Mouse (Mus musculus) mesoderm, embryonic 11.5 days (tissue): ENCODE measurements around the gene Rpn1.

Source experiments
- DNase-seq: peaks from one replicate; pipeline ENCODE4 v3.0.0-alpha.2; 2012; ENCODE audit warnings: low read depth, low spot score

Rpn1 gene

DNA sequence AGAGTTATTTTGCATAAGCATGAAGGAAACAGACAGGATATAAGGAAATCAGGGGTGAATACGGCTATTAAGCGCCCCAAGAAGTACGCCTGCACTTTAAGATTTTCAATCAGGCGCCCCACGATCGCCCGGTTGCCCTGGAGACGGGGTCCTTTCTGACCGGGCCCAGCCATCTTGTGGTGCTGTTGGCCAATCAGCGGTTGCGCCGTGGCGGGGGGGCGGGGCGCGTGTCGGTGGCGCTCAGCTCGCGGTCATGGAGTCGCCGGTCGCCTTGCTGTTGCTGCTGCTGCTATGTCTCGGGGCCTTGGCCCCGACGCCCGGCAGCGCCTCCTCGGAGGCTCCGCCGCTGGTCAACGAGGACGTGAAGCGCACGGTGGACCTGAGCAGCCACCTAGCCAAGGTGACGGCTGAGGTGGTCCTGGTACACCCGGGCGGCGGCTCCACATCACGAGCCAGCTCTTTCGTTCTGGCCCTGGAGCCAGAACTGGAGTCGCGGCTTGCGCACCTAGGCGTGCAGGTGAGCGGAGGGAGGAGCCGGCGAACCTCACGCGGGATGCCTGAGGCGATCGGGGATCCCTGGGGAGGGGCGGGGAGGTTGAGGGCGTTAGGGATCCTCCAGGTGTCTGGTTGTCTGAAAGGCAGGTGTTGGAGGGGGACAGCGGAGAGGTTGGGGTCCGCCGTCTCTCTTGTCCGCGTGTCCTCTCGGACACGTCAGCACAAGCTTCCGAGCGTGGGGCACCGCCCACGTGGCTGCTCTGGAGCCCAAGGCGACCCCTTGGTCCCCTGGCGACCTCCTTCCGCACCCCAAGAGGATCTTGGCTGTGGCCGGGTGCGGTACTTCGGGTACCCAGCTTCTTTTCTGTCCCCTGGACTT lies at the start of gene Rpn1:
TSS of gene Rpn1 (plus strand) at position 205 of the 874 bp plus-strand sequence.
- DNase-seq = peak; percentile 95

DNA sequence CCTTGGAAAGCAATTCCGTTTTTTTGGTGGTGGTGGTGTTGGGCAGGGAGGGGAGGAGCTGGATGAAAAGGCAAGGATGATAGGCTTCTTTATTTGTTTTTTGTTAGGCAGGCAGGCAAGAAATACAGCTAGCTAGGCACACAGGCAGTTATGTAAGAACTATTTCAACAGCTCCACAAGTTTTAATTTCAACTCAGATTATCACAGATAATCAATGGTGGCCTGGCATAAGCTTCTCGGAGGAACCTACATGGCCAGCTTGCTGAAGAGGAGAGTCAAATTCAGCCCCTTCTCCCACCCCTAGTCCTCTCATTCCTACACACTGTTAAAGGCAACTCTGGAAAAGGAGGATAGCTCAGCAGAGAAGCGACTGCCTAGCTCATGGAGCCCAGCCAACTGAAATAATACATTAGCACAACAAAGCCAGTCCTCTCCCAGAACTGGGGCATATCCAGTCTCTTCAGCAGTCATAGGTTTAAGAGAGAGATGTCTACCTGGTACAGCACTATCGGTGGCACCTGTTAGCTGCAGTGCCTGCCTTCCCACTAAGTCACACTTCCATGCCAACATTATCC lies 46.7 kb upstream of the Rpn1 start:
- DNase-seq = no peak

DNA sequence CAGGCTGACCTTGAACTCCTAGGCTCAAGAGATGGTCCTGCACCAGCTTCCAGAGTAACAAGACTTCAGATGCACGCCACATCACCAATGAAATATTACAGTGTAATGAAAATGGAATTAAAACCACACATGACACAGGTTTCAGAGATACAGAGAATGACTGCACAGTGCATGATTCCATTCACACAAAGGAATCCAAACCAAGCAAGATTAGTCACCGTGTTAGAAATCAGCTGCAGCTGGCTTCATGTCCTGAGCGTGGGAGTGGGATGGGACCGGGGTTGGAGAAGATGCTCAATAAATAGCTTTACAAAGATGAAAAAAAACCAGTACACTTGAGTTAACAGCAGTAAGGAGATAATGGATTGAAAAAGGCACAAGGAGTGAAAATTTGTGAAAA lies 44.9 kb upstream of the Rpn1 start:
- DNase-seq = no peak

DNA sequence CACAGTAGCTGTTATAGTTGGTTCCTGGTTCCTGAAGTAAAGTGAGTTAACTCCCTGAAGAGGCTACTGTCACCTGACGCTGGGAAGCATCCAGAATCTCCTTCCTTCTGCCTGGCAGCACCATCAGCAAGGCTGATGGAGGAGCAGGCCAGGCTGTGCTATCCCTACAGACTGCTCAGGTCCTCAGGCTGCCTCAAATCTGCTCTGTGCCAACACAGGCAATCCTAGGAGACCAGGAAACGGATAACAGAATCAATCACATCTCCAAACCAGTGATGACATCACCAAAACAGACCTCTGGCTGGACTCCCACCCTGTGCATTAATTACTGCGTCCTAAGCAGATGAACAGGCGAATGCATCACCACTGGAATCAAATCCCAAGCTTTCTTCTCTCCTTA lies 43.1 kb upstream of the Rpn1 start:
- no peak for DNase-seq

DNA sequence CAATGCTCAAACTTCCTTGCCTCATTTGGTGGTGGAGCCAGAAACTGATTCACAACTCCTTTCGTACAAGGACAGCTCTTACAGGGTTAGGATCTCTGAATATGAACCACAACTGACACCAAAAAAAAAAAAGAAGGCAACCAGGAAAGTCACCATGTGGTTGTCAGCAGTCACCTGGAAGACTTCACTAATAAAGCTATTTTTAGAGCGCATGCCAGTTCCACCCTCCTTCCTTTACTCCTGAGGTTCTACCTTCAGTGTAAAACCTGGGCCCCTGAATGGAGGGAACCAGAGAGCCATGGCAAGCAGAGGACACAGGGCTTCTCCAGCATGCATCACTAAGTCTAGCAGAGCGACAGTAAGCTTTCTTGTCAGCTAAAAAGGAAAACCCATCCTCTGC lies 41.9 kb upstream of the Rpn1 start:
- DNase-seq = no peak

DNA sequence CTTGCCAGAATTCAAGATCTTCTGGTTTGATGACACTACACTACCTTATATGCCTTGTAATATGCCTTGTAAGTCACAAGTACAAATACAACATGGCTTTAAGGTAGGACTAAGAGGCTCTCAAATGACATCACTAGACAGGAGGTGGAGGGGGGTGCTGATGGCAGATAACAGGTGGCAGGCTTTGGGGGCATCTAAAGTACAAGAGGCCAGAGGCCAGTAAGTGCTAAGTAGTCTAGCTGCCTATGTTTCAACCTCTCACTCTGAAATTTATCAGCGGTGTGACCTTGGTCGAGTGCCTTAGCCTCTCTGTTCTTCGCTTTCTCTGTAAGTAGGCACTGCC lies 40.1 kb upstream of the Rpn1 start:
- DNase-seq = peak; percentile 8

DNA sequence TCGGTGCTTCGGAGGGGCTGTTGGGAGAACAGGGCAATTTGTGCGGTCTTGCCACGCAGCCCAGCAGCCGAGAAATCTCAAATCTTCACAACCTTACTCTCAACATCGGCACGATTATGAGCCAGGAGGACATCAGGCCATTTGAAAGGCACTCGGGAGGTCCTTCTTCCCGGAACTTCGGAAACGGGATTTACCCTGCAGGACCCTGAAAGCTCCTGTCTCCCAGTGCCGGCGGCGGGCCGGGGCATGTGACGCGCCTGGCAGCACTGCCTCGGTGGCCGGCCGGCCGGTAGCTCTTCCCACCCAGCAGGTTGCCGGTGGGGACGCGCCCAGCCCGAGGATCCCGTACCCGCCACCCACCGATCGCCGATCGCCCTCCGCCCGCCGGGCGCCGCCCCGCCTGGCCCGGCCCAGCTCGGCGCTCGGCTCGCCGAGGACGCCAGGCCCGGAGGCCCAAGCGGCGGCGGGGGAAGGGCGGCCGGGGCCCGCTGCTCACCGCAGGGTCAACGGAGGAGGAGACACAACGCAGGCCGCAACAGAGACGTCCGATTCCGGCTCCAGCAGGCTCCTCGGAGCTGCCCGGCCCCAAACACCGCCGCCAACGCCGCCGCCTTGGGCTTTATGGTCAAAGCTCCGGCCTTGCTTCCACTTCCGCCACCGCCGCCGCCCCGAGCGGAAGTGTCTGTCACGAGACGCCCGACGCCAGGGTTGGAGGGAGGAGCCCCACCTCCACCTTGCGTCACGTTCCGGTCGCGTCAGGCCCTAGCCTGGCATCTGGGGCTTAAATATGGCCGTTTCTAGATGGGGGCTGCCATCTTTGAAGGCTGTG lies 39.5 kb upstream of the Rpn1 start, which contains the start of gene Rab7:
TSS of gene Rab7 (minus strand) at position 694 of the 829 bp plus-strand sequence.
- DNase-seq = peak; percentile 96

DNA sequence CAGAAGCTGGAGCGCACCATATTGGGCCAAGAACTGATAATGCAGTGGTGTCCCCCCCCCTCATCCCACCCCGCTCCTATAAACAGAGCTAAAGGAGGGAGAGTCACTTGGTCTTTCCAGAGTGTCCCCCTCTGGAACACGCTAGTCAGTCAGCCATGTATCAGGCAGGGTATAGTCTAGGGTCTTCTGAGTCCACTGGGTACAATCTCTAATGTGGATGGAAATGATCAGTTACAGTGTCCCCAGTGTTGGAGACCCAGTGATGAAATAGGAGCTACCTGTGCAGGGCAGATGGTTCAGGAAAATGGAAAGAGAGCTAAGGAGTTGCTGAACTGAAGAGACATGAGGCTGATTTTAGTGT lies 38.9 kb upstream of the Rpn1 start:
- no peak for DNase-seq

DNA sequence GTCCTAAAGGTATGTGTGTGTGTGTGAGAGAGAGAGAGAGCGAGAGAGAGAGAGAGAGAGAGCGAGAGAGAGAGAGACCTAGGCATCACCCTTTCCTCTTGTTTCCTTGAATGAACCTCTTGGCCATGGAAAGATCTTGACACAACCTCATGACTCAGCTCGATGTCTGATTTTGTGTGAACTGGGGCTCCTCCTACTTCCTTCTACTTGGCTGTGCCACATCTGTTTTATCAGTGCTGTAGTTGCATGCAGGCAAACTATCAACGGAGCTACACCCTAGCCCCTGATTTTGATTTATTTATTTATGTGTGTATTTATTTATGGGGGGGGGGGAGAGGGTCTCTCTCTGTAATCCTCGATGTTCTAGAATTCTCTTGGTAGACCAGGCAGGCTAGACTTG lies 36.4 kb upstream of the Rpn1 start:
- no peak for DNase-seq

DNA sequence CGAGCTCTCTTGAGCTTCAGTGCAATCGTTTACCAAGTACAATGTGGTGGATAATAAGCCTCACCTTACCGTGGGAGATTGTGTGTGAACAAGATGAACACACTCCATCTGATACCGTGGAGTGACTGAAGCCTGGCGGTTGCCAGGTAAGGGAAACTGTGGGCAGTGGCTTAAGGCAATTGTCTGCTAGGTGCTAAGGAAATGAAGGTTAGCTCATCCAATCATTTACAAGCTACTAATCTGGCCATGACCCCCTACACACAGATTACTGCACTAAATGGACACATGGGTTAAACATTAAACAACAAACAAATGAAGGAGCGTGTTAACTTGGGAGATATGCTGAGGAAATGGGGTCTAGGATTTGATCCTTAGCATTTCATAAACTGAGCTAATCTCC lies 35.3 kb upstream of the Rpn1 start:
- DNase-seq = no peak

DNA sequence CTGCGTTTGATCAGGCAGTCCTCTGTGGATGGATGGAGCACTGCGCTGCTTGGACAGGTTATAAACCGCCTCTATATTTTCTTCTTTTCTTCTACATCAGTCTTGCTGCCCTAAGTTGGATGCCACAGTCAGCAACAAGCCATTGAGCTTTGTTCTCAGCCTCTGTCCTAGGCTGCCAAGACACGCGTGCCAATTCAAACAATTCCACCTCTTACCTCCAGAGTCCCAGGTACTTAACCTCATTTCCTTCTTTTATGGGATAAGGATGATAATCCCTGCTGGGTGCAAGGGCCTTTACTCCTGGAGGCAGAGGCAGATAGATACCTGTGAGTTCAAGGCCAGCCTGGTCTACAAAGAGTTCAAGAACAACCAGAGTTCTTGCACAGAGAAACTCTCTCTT lies 33.1 kb upstream of the Rpn1 start:
- DNase-seq = no peak

DNA sequence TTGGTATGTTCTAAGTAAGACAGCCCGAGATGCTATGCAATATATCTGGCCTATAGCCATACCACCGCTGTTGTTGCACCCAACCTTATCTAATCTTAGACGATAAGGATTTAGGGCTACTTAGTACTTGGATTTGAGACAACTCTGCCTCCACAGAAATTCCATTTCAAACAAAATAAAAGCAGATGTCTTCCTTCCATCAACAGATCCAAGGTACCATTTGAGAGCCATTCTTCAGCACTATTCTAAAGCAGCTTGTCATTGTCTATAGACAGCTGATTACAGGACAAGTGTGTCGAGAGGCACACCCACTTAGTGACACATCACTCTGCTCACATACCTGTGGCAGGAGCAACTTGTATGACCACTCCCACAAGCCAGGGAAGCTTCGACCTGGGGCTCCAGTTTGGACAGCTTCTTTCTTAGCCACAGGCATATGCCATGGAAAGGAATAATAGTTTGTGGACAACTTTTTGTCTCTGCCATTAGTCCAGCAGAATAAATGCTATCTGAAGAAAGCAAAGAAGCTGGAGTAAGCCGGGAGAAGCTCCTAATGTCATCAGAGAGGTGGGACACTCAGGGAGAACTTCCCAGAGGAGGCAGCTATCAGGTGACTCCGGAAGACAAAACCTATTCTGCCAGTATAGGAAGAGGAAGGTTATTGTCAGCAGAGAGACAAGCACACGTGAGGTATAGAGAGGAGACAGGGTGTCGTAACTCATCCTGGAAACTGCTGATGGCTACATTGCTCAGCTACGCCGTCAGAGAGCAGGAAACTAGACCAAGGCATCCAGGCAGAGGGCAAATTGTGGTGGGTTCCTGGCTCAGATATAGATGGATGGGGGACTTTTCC lies 30.8 kb upstream of the Rpn1 start:
- DNase-seq = no peak

DNA sequence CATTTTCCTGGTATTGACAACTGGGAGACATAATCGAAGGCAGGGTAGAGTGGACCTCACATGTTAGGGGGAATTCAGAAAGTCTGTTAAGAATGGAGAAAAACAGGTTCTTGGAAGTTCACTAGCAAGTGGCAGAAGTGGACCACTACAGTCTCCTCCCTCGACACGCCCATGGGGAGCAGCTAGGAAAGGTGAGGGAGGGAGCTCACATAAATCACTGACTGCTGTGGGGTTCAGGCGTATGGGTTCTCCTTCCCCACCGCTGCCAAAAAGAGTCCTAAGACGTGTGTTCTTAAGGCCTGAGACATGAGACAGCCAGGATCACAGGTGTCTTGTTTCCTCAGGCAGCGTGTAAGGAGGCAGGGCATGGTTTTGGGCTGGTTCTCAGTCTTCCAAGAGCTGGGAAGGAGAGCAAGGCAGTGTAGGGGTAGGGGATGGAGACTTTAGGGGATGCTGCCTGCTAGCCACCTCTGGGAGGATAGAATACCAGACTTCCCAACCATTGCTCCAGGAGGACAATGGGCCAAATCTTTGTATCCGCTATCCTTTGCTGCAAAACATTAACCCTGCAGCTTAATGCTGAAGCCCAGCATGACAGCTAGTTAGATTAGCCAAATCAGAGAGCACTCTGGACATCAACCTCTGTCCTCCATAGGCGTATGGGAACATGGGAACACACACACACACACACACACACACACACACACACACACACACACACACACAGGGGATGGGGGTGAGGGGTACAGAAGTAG lies 30.0 kb upstream of the Rpn1 start:
- DNase-seq = no peak

DNA sequence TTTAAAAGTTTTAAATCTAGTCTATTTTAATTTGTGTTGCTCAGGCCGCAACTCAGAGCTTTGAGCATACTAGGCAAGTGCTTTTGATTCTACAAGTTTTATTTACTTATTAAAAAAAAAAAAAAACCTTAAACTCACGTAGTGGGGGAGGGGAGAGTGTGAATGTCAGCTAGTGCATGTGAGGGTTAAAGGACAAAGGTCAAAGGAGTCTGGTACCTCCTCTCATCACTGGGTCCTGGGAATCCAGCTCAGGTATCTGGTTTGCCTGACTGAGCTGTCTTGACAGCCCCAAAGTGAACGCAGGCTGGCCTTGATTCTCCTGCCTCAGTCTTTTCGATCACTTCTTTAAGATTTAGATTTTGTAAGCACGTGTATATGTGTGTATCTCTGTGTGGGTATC lies 28.6 kb upstream of the Rpn1 start:
- DNase-seq = no peak

DNA sequence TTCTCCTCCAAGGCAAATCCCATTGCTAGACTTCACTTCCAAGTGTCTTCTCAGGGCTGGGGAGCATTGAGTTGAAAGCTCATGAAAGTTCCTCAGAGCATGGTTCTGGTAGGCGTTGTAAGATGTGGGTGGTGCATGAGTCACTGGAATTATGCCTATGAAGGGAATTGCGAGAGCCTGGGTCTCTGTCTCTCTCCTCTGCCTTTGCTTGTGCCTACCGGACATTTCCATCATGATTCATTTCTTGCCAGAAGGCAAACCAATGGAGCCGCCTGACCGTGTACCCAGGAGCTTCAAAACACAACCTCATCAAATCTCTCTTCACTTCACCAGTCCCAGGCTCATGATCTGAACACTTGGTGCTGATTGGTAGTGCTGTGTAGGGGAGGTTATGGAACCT lies 27.4 kb upstream of the Rpn1 start:
- DNase-seq = no peak

DNA sequence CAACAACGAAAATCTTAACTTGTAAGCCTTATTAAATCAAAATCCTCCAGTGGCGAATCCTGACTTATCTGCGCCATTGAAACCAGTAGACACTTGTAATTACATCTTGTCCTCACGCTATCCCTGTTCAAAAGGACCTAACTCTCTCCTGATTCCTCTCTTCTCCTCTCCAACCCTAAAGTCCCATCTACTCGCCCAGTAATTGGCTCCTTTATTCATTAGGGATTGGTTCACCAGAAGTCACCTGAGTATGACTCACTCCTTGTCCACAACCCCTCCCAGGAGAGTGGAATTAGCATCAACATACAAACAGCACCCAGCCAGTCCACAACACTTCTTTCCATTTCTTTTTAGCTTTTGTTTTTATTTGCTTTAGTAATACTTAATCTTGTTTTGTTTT lies 24.4 kb upstream of the Rpn1 start:
- no peak for DNase-seq

DNA sequence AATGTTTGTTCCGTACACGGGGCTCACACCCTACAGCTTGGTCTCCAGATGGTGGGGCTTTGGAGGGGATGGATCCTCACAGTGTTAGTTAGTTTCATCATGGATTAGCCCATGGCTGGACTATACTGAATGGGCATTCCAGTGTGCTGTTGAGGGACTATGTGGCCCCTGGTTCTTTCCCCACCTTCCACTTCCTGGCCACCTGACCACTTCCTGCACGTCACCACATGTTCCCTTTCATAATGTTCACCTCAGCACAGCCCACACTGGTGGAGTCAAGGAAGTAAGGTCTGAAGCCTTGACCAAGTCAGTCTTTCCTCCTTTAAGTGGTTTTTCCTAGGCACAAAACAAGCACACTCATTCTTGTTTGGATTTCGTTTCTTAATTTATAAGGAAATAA lies 23.7 kb upstream of the Rpn1 start:
- DNase-seq = no peak

DNA sequence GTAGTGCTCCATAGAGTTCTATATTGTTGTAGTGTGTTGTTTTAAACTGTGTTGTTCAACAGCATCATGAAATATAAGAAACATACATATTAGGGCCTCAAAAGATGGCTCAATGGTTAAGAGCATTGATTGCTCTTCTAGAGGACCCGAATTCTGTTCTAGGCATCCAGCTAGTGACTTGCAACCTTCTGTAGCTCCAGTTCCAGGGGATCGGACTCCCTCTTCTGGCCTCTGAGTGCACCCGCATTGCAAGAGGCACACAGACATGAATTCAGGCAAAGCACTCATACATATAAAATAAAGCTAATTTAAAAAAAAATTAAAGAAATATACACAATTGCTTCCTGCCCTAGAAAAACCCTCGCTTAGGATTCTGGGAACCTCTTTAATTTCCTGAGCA lies 22.9 kb upstream of the Rpn1 start:
- no peak for DNase-seq

DNA sequence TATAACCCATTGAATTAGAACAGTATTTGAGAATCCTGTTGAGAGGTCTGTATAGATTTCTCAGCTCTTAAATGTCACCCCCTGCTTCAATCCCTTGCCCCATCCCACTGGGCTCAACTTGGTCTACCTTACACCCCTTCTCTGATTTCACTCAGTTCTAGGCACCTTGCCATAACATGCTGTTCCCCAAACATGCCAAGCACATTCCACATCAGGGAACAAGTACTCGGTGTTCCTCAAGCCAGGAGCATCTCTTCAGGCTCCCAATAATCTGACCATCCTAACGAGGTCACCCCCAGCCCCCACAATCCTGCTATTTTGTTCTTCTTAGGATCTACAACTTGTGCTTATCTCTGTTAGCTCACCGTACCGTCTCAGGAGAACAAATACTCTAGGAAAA lies 21.9 kb upstream of the Rpn1 start:
- DNase-seq = no peak

DNA sequence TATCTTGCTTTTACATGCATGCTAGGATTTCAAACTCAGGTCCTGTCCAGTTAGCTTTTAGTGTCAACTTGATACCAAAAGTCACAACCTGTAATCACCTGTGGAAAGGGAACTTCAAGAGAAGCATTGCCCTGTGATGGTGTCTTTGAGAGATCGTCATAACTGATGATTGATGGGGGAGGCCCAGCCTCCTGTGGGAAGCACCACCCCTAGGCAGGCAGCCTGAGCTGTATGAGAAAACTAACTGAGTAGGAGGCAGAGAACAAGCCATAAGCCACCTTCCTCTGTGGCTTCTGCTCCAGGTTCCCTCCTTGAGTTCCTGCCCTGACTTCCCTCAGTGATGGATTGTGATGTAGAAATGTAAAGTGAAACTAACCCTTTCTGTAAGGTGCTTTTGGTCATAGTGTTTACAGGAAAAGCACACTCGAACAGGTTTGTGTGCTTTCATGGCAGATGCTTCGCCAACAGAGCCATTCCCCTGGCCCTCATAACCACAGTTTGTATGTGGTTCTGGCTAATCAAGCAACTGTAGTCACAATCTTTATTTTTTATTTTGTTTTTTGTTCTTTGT lies 20.1 kb upstream of the Rpn1 start:
- no peak for DNase-seq

DNA sequence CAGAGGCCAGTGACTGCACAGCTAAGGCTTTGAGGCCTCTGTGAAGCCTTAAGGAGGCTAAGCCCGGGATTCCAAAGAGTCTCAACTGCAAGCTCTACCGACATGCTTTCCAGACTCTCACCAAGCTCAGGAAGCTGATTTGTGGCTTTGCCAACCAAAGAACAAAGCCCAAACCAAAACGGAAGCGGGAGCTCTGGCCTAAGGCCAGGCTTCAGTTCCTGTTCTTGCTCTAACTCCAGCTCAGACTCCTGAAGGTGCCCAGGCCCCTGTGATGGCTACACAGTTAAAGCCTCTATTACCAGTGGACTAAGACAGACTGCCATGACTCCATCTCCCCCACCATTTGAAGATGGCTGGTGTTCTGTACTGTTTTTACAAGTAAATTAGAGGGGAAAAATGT lies 19.2 kb upstream of the Rpn1 start:
- DNase-seq = no peak
